Mouse (Mus musculus) heart, embryonic 11.5 days (tissue): ENCODE measurements around the gene Pon2. TPM values are rescaled to one million over a fixed set of nuclear protein-coding genes. Genes with fewer than 3 reads are reported as not detected.
A peak's percentile ranks its signal among the peaks of the same experiment; 100 is the strongest.

Source experiments
- ATAC-seq: fragments of 200-750 bp; cut with Nextera tagmentation; replicated peaks from 2 replicates; pipeline ENCODE4 v1.8.0; 2017; ENCODE audit warnings: moderate library complexity; ENCODE audit not compliant: insufficient number of reproducible peaks, low FRiP score, low TSS enrichment
- H3K27ac ChIP-seq: fragments of 300-500 bp; sonication (generic); 2 replicates; pipeline ENCODE4 v1.5.1; 2014; ENCODE audit warnings: mild to moderate bottlenecking, low read depth, low read length
- H3K27me3 ChIP-seq: fragments of 300-500 bp; sonication (generic); 2 replicates; pipeline ENCODE4 v1.6.1; 2014; ENCODE audit warnings: mild to moderate bottlenecking, low read length, mixed read lengths; ENCODE audit not compliant: control insufficient read depth, insufficient read depth
- H3K36me3 ChIP-seq: fragments of 300-500 bp; sonication (generic); 2 replicates; pipeline ENCODE4 v1.6.1; 2014; ENCODE audit warnings: mild to moderate bottlenecking, low read length, moderate library complexity, mixed read lengths; ENCODE audit not compliant: control insufficient read depth, insufficient read depth
- H3K4me1 ChIP-seq: fragments of 300-500 bp; sonication (generic); 2 replicates; pipeline ENCODE4 v1.6.1; 2014; ENCODE audit warnings: low read length; ENCODE audit not compliant: control insufficient read depth, insufficient read depth
- H3K4me2 ChIP-seq: fragments of 300-500 bp; sonication (generic); 2 replicates; pipeline ENCODE4 v1.6.1; 2014; ENCODE audit warnings: mild to moderate bottlenecking, moderate library complexity
- H3K4me3 ChIP-seq: fragments of 300-500 bp; sonication (generic); 2 replicates; pipeline ENCODE4 v1.5.1; 2014; ENCODE audit warnings: low read depth, low read length
- H3K9ac ChIP-seq: fragments of 300-500 bp; sonication (generic); 2 replicates; pipeline ENCODE4 v1.6.1; 2014; ENCODE audit warnings: mild to moderate bottlenecking, low read depth, low read length, moderate library complexity
- H3K9me3 ChIP-seq: fragments of 300-500 bp; sonication (generic); replicated peaks from 2 replicates; pipeline ENCODE4 v1.6.1; 2016; ENCODE audit warnings: low read length; ENCODE audit not compliant: control insufficient read depth
- WGBS: fragments of 180-500 bp; shearing (Covaris S2); extraction: QIAGEN DNeasy Blood & Tissue Kit; methylation state at CpG from one replicate; pipeline ENCODE4 v1.1.7; 2014; ENCODE audit not compliant: insufficient replicate concordance; 5-methylcytosine and 5-hydroxymethylcytosine counted together
- polyA plus RNA-seq: library from polyadenylated mRNA; unstranded; fragments of >200 nt; fragmentation: Nextera tagmentation; extraction: Ambion mirVana; gene quantifications from 2 replicates; pipeline ENCODE4 v1.2.1, GENCODE M21; 2014

Pon2 gene
- polyA plus RNA-seq, 1 experiment from 2014 or later, result 34.6 TPM

DNA sequence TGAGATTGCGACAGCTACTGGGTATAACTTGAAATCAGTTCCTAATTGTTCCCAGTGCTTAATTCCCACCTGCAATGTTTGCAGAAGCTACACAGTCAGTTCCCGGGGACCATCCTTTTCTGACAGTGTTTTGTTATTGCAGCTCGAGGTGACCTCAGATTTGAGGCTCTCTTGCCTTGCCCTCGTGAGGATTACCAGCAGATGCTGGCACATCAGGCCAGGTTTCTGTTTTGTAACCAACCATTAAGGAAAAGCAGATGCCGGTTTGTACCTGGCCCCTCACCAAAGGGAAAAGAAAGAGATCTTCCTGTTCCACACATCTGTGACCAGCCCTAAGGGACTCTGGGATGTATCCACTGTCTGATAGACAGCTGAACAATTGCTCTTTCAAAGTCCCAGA lies 1.3 kb upstream of the Pon2 start:
- 64% methylated on average over 5 of the region's 5 CpGs for WGBS
- H3K9ac ChIP-seq, result no peak overlapping the region

DNA sequence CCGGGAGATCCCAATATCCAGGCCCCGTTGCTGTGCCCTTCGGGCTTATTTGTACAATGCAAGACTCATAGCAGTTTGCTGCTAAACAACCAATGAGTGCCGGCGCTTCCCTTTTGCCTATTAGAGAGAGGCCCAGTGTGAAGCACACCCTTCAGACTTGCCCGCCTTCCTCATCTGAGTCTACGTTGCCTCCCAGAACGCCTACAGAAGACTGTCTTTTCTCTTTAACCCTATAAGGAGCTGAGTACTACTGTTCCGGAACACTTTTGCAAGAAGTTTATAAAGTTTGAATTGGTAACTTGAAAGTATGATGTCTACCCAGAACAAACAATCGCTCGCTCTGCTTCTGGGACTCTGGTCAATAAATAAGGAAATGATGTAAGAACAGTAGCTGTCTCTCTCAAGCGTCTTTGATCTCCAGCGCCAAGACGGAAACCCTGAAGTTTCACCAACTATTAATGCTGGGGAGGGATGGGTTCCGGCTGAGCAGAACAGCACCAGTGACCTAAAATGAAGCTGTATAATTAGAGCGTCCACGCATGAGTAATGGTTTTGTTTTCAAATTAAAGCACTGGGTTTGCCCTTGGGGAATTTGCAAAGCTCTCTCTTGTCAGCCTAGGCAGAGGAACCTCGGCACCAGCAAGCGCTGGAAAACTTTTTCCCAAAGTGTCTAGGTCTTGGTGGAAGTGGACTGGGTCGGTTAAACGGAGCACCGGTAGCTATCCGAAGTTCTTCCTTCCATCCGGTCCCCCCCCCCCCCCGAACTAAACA lies 749 bp downstream of the Pon2 start:
- ATAC-seq, result peak; percentile 89
- Histone ChIP-seq H3K9me3 (no peaks in the 10 kb centered on the region), H3K4me1 (no peaks in the 10 kb centered on the region), H3K4me3 (peak overlapping the region; percentile 64), H3K9ac (peak overlapping the region; percentile 89), H3K27me3 (no peaks in the 10 kb centered on the region), H3K36me3 (no peaks in the 10 kb centered on the region), H3K4me2 (peak overlapping the region; percentile 76), H3K27ac (peak overlapping the region; percentile 84)
- 7% methylated on average over 24 of the region's 25 CpGs for WGBS

More for the DNA sequence above, 1.3 kb upstream of the Pon2 start:
- no peaks in the 10 kb centered on the region for H3K36me3 ChIP-seq
- no peak for ATAC-seq
- H3K4me2 ChIP-seq, result no peak overlapping the region
- no peaks in the 10 kb centered on the region for H3K4me1 ChIP-seq
- H3K9me3 ChIP-seq, result no peaks in the 10 kb centered on the region
- H3K27ac ChIP-seq, result no peak overlapping the region
- no peak overlapping the region for H3K4me3 ChIP-seq
- H3K27me3 ChIP-seq, result no peaks in the 10 kb centered on the region

DNA sequence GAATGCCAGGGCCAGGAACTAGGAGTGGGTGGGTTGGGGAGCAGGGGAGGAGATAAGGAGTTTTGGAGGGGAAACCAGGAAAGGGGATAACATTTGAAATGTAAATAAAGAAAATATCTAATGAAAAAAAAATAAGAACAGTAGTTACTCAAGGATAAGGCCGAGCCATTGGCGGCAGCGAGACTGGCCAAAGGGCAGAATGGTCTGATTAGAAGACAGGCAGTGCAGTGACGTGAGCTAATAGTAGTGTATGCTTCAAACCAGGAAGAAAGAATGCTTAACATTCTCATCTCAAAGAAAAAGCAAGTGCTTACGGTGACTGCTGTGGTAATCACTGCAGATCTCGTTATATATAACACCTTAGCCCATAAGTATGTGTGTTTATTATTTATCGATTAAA lies 2.2 kb downstream of the Pon2 start:
- no peak overlapping the region for H3K9ac ChIP-seq
- ATAC-seq, result no peak
- no peaks in the 10 kb centered on the region for H3K9me3 ChIP-seq
- H3K4me1 ChIP-seq, result no peaks in the 10 kb centered on the region
- no peak overlapping the region for H3K27ac ChIP-seq
- no peaks in the 10 kb centered on the region for H3K27me3 ChIP-seq
- H3K4me2 ChIP-seq, result peak overlapping the region; percentile 76
- no peaks in the 10 kb centered on the region for H3K36me3 ChIP-seq
- 90% methylated on average over 7 of the region's 7 CpGs for WGBS
- no peak overlapping the region for H3K4me3 ChIP-seq

DNA sequence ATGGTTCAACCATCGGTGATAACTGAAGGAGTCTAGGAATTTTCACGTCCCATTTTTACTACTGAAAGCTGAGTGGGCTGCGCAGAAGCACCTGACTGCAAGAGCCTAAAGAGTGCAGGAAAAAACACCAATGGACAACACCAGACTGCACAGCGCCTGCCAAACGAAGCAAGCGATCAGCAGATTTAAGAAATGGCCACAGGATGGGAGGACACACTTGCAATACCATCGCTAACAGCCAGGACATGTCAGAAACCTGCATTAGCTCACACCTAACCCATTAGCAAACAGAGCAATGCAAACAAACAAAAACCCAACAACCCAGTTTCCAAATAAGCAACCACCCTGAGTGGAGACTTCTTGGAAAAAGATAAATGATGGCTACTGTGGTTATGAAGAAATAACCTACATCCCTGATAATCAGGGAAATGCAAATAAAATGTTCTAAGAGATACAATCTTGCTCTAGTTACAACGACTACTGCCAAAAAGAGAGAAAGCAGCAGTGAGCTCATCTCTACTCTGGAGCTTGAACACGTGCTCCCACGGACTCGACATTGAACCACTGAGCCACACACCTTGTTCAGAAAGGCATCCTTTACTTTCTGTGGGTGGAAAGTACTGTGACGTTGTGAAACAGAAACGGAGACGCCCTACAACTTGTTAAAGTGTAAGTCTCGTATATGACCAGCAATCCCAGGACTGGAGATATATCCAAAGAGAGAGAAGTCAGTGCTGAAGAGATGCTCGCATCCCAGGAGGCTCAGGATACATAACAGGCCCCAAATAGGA lies 3.4 kb downstream of the Pon2 start:
- WGBS, result 88% methylated on average over 16 of the region's 16 CpGs
- Histone ChIP-seq H3K27ac (no peak overlapping the region), H3K9ac (no peak overlapping the region), H3K4me3 (no peak overlapping the region), H3K4me1 (no peaks in the 10 kb centered on the region), H3K36me3 (no peaks in the 10 kb centered on the region), H3K4me2 (no peak overlapping the region), H3K27me3 (no peaks in the 10 kb centered on the region), H3K9me3 (no peaks in the 10 kb centered on the region)
- ATAC-seq, result no peak

DNA sequence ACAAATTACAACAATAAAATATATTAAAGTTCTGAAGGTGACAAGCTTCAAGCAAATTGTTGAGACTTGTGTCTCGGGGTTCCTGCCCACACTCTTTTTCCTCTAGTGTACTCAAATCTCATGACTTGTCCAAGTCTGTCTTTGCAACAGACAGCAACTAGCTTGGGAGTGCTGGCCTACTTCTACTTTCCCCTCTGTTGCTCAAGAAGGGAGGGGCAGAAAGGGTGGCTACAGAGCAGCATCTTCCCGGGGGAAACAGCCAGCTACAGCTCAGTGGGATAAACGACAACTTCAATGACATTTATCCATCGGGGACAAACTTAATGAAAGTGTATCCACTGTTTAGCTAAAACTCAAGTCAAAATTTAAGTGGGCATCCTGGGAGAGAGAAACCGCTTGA lies 5.4 kb downstream of the Pon2 start:
- H3K36me3 ChIP-seq, result no peaks in the 10 kb centered on the region
- H3K4me2 ChIP-seq, result no peak overlapping the region
- no peak for ATAC-seq
- H3K9me3 ChIP-seq, result no peaks in the 10 kb centered on the region
- no peak overlapping the region for H3K4me3 ChIP-seq
- H3K9ac ChIP-seq, result no peak overlapping the region
- no peak overlapping the region for H3K27ac ChIP-seq
- H3K27me3 ChIP-seq, result no peaks in the 10 kb centered on the region
- 79% methylated on average over 5 of the region's 5 CpGs for WGBS
- H3K4me1 ChIP-seq, result no peaks in the 10 kb centered on the region

GRCm38 (mm10) chr6:5291450-5291849 lies 6.8 kb downstream of the Pon2 start:
- Histone ChIP-seq H3K27ac (peak overlapping the region; percentile 38; the same call in 1 of the 2 replicates), H3K9me3 (no peaks in the 10 kb centered on the region), H3K27me3 (no peaks in the 10 kb centered on the region), H3K9ac (no peak overlapping the region), H3K4me1 (no peaks in the 10 kb centered on the region), H3K4me3 (no peak overlapping the region), H3K36me3 (no peaks in the 10 kb centered on the region), H3K4me2 (peak overlapping the region; percentile 22; the same call in 1 of the 2 replicates)
- ATAC-seq, result peak; percentile 80
- WGBS, result 77% methylated on average over 4 of the region's 4 CpGs

- 57% methylated on average over 5 of the region's 5 CpGs for WGBS
- Histone ChIP-seq H3K4me3 (no peak overlapping the region), H3K4me1 (no peaks in the 10 kb centered on the region), H3K4me2 (no peak overlapping the region), H3K36me3 (no peaks in the 10 kb centered on the region), H3K9ac (no peak overlapping the region), H3K27me3 (no peaks in the 10 kb centered on the region), H3K9me3 (no peaks in the 10 kb centered on the region), H3K27ac (no peak overlapping the region)
- no peak for ATAC-seq
These were observed 10.3 kb downstream of the Pon2 start for GRCm38 (mm10) chr6:5287919-5288318.

- WGBS, result 75% methylated on average over 2 of the region's 2 CpGs
- Histone ChIP-seq H3K4me1 (no peaks in the 10 kb centered on the region), H3K27me3 (no peaks in the 10 kb centered on the region), H3K27ac (no peak overlapping the region), H3K36me3 (no peaks in the 10 kb centered on the region), H3K9me3 (no peaks in the 10 kb centered on the region), H3K9ac (no peak overlapping the region), H3K4me2 (no peak overlapping the region), H3K4me3 (no peak overlapping the region)
- ATAC-seq, result peak; percentile 71; the same call in 1 of the 2 replicates
These were observed 10.9 kb downstream of the Pon2 start for GRCm38 (mm10) chr6:5287392-5287791.
